Mouse (Mus musculus) heart, embryonic 13.5 days (tissue): Measurements from ENCODE around the gene Nfib. TPM values are rescaled to one million over a fixed set of nuclear protein-coding genes. Genes with fewer than 3 reads are reported as not detected.

Experiments
- ATAC-seq: fragments of 200-750 bp; cut with Nextera tagmentation; 2 replicates; pipeline ENCODE4 v1.8.0; 2017; ENCODE audit warnings: moderate TSS enrichment; ENCODE audit not compliant: insufficient number of reproducible peaks, low FRiP score, low TSS enrichment; ENCODE audit errors: extremely low read depth
- H3K27ac ChIP-seq: fragments of 300-500 bp; sonication (generic); replicated peaks from 2 replicates; pipeline ENCODE4 v1.5.1; 2015; ENCODE audit warnings: moderate library complexity, mild to moderate bottlenecking, inconsistent platforms
- H3K27me3 ChIP-seq: fragments of 300-500 bp; sonication (generic); replicated peaks from 2 replicates; pipeline ENCODE4 v1.6.1; 2015; ENCODE audit warnings: mild to moderate bottlenecking, inconsistent platforms
- H3K36me3 ChIP-seq: fragments of 300-500 bp; sonication (generic); 2 replicates; pipeline ENCODE4 v1.6.1; 2015; ENCODE audit warnings: mild to moderate bottlenecking, inconsistent platforms
- H3K4me1 ChIP-seq: fragments of 300-500 bp; sonication (generic); 2 replicates; pipeline ENCODE4 v1.6.1; 2015; ENCODE audit warnings: inconsistent platforms
- H3K4me2 ChIP-seq: fragments of 300-500 bp; sonication (generic); 2 replicates; pipeline ENCODE4 v1.6.1; 2015; ENCODE audit warnings: inconsistent platforms, mild to moderate bottlenecking, moderate library complexity
- H3K4me3 ChIP-seq: fragments of 300-500 bp; sonication (generic); 2 replicates; pipeline ENCODE4 v1.5.1; 2015; ENCODE audit warnings: moderate library complexity, mild to moderate bottlenecking, inconsistent platforms
- H3K9ac ChIP-seq: fragments of 300-500 bp; sonication (generic); 2 replicates; pipeline ENCODE4 v1.6.1; 2015; ENCODE audit warnings: inconsistent platforms, mild to moderate bottlenecking, moderate library complexity
- H3K9me3 ChIP-seq: fragments of 300-500 bp; sonication (generic); 2 replicates; pipeline ENCODE4 v1.6.1; 2016; ENCODE audit warnings: inconsistent platforms
- WGBS: fragments of 180-500 bp; shearing (Covaris S2); methylation state at CpG from one replicate; pipeline ENCODE4 v1.1.7; 2015; ENCODE audit warnings: mixed read lengths; 5-methylcytosine and 5-hydroxymethylcytosine counted together
- polyA plus RNA-seq: library from polyadenylated mRNA; unstranded; fragments of >200 nt; fragmentation: Nextera tagmentation; extraction: Ambion mirVana; gene quantifications from 2 replicates; pipeline ENCODE4 v1.2.1, GENCODE M21; 2015

The Nfib gene
- polyA plus RNA-seq, 1 experiment from 2014 or later = 53.0 TPM

- Histone ChIP-seq H3K4me3 (no peak overlapping the region), H3K36me3 (no peaks in the 10 kb centered on the region), H3K9me3 (no peaks in the 10 kb centered on the region), H3K9ac (no peak overlapping the region), H3K4me1 (peaks cover 49% of the 10 kb centered on the region), H3K4me2 (no peak overlapping the region), H3K27ac (no peak overlapping the region), H3K27me3 (no peaks in the 10 kb centered on the region)
- 52% methylated on average over 6 of the region's 6 CpGs for whole genome bisulfite sequencing
- no peak for ATAC-seq
These were observed 4.1 kb upstream of the Nfib start for GRCm38 (mm10) chr4:82709666-82710065.

GRCm38 (mm10) chr4:82706012-82706411 lies 462 bp upstream of the Nfib start:
- WGBS = 51% methylated on average over 2 of the region's 2 CpGs
- Histone ChIP-seq H3K4me3 (no peak overlapping the region), H3K9ac (no peak overlapping the region), H3K27me3 (no peaks in the 10 kb centered on the region), H3K9me3 (no peaks in the 10 kb centered on the region), H3K27ac (peak overlapping the region; percentile 78), H3K36me3 (no peaks in the 10 kb centered on the region), H3K4me1 (peaks cover 70% of the 10 kb centered on the region), H3K4me2 (no peak overlapping the region)
- ATAC-seq = no peak

- no peaks in the 10 kb centered on the region for H3K9me3 ChIP-seq
- H3K4me3 ChIP-seq = no peak overlapping the region
- no peaks in the 10 kb centered on the region for H3K36me3 ChIP-seq
- H3K27me3 ChIP-seq = no peaks in the 10 kb centered on the region
- peaks cover 64% of the 10 kb centered on the region for H3K4me1 ChIP-seq
- H3K4me2 ChIP-seq = no peak overlapping the region
- WGBS = 64% methylated on average over 19 of the region's 19 CpGs
- H3K27ac ChIP-seq = no peak overlapping the region
- ATAC-seq = no peak
- H3K9ac ChIP-seq = no peak overlapping the region; the same call in 1 of the 2 replicates
These were observed 1.3 kb downstream of the Nfib start for GRCm38 (mm10) chr4:82704079-82704830.

GRCm38 (mm10) chr4:82702808-82703207 lies 2.7 kb downstream of the Nfib start:
- peaks cover 52% of the 10 kb centered on the region for H3K4me1 ChIP-seq
- H3K9me3 ChIP-seq = no peaks in the 10 kb centered on the region
- H3K27me3 ChIP-seq = no peaks in the 10 kb centered on the region
- H3K36me3 ChIP-seq = no peaks in the 10 kb centered on the region
- no peak for ATAC-seq
- no peak overlapping the region for H3K27ac ChIP-seq
- H3K4me3 ChIP-seq = no peak overlapping the region
- no peak overlapping the region for H3K4me2 ChIP-seq
- no peak overlapping the region for H3K9ac ChIP-seq
- 54% methylated on average over 6 of the region's 6 CpGs for WGBS

- Histone ChIP-seq H3K9me3 (no peaks in the 10 kb centered on the region), H3K27ac (no peak overlapping the region), H3K4me1 (peaks cover 41% of the 10 kb centered on the region), H3K4me2 (no peak overlapping the region), H3K4me3 (no peak overlapping the region), H3K27me3 (no peaks in the 10 kb centered on the region), H3K9ac (no peak overlapping the region), H3K36me3 (no peaks in the 10 kb centered on the region)
- no peak for ATAC-seq
- WGBS = 63% methylated on average over 11 of the region's 11 CpGs
These were observed 6.0 kb downstream of the Nfib start for GRCm38 (mm10) chr4:82699504-82699903.

- H3K4me2 ChIP-seq = no peak overlapping the region
- no peak overlapping the region for H3K4me3 ChIP-seq
- no peak for ATAC-seq
- H3K9me3 ChIP-seq = no peaks in the 10 kb centered on the region
- no peak overlapping the region for H3K27ac ChIP-seq
- H3K27me3 ChIP-seq = no peaks in the 10 kb centered on the region
- peaks cover 32% of the 10 kb centered on the region for H3K4me1 ChIP-seq
- no peaks in the 10 kb centered on the region for H3K36me3 ChIP-seq
- 86% methylated on average over 12 of the region's 12 CpGs for WGBS
- no peak overlapping the region for H3K9ac ChIP-seq
These were observed 6.9 kb downstream of the Nfib start for GRCm38 (mm10) chr4:82698616-82699015.

- no peak overlapping the region for H3K9ac ChIP-seq
- no peak overlapping the region for H3K4me3 ChIP-seq
- 58% methylated on average over 6 of the region's 6 CpGs for WGBS
- H3K4me2 ChIP-seq = no peak overlapping the region
- H3K36me3 ChIP-seq = no peaks in the 10 kb centered on the region
- ATAC-seq = no peak
- no peaks in the 10 kb centered on the region for H3K27me3 ChIP-seq
- peaks cover 34% of the 10 kb centered on the region for H3K4me1 ChIP-seq
- no peaks in the 10 kb centered on the region for H3K9me3 ChIP-seq
- no peak overlapping the region for H3K27ac ChIP-seq
These were observed 8.4 kb downstream of the Nfib start for GRCm38 (mm10) chr4:82697151-82697550.

- no peak for ATAC-seq
- Histone ChIP-seq H3K9ac (peak overlapping the region; percentile 58), H3K4me3 (no peak overlapping the region), H3K9me3 (no peaks in the 10 kb centered on the region), H3K27ac (peak overlapping the region; percentile 85), H3K27me3 (no peaks in the 10 kb centered on the region), H3K4me2 (peak overlapping the region; percentile 45), H3K36me3 (no peaks in the 10 kb centered on the region), H3K4me1 (peaks cover 45% of the 10 kb centered on the region)
- WGBS = 36% methylated on average over 5 of the region's 5 CpGs
These were observed 9.6 kb downstream of the Nfib start for GRCm38 (mm10) chr4:82695760-82696501.

GRCm38 (mm10) chr4:82692009-82692326 lies 13.6 kb downstream of the Nfib start:
- Histone ChIP-seq H3K4me2 (peak overlapping the region; percentile 44), H3K9me3 (no peaks in the 10 kb centered on the region), H3K36me3 (no peaks in the 10 kb centered on the region), H3K9ac (peak overlapping the region; percentile 45; the same call in 1 of the 2 replicates), H3K4me1 (peaks cover 52% of the 10 kb centered on the region), H3K27ac (peak overlapping the region; percentile 69), H3K27me3 (no peaks in the 10 kb centered on the region), H3K4me3 (no peak overlapping the region)
- ATAC-seq = no peak
- WGBS = 30% methylated on average over 3 of the region's 3 CpGs

- Histone ChIP-seq H3K27ac (peak overlapping the region; percentile 69), H3K4me1 (peaks cover 46% of the 10 kb centered on the region), H3K9me3 (no peaks in the 10 kb centered on the region), H3K4me3 (no peak overlapping the region), H3K4me2 (peak overlapping the region; percentile 44), H3K9ac (no peak overlapping the region), H3K27me3 (no peaks in the 10 kb centered on the region), H3K36me3 (no peaks in the 10 kb centered on the region)
- 36% methylated on average over 4 of the region's 4 CpGs for WGBS
- ATAC-seq = no peak
These were observed 14.2 kb downstream of the Nfib start for GRCm38 (mm10) chr4:82691126-82692008.

- WGBS = 28% methylated on average over 7 of the region's 7 CpGs
- ATAC-seq = no peak; the same call in 1 of the 2 replicates
- Histone ChIP-seq H3K4me1 (peaks cover 39% of the 10 kb centered on the region), H3K4me3 (no peak overlapping the region), H3K27me3 (no peaks in the 10 kb centered on the region), H3K36me3 (no peaks in the 10 kb centered on the region), H3K9ac (0 out of 2 replicates have a peak overlapping the region, but pooled peaks have one; percentile 28), H3K9me3 (no peaks in the 10 kb centered on the region), H3K27ac (peak overlapping the region; percentile 85), H3K4me2 (no peak overlapping the region)
These were observed 15.3 kb downstream of the Nfib start for GRCm38 (mm10) chr4:82690267-82690666.
